Mouse (Mus musculus): Measurements from ENCODE around the gene Hoxd8.

The Hoxd8 gene

DNA sequence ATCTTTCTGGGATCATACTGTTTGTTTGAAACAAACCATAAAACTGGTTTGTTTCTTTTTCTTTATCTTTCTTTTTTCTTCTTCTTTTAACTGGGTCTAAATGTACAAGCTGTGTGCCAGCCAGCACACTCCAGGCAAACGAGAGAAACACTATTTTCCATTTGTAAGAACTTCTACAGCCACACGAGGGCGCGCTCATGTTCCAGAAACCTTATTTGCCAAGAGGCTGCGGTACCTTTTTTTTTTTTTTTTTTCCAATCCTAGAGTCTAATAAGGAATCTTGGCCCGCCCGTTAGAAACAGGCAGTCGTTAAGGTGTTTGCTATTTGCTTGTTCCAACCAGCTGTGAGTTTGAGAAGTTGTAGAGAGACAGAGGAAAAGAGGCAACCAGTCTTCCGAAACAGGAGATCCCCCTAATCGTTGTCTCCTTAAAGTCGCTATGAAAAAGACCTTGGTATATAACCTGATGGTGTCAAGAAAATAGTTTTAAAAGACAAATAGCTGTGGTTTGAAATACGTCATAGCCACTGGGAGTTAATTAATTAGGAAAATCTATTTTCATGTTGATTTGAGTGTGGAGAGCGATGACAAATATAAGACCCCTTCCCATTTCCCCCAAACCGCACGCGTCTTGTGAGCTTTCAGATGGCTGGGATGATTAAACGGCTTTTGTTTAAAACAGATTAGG, 18.0 kb upstream of the Hoxd8 start:
- DNase-seq (ENCODE audit: low spot score in 2 of 2), result peak; percentile 61 to 62

GRCm38 (mm10) chr2:74686988-74687697, 17.3 kb upstream of the Hoxd8 start:
- DNase-seq (ENCODE audit: low spot score in 2 of 2), result no peak

DNA sequence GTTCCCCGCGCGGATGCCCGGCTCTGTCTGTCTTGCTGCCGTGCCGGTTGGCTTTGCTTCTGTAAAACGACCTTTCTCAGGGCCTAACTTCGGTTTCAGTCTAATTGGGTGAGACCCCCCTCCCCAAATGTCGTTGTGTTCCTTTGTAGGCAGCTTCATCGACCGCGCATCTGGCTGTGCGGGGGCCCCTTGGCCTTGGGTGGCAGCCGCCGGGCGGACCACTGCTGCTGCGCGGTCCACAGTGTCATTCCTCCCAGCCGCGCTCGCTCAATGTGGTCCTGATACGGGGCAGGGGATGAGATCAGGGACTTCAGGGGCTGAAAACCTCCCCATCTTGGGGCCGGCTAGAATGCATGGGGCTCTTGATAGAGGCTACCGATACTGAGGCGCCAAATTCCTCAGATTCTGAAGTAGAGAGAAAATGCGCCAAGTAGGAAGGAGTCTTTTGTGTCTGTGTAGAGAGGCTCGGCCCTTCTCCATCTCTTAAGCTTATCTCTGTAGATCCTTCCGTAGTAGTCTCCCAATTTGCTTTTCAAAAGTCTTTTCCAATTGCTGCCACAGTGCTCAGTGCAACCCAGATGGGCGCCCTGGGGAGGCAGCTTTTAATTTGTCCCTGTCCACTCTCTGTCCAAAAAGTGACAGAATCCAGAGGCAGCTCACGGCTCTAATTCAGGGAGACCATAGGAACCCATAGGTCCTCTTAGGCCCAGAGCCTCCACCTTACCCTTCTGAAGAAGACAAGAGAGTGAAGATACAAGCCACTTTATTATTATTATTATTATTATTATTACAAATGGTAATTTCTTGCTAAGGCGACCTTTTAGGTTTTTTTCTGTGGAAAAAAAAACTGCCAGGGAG, 16.5 kb upstream of the Hoxd8 start:
- DNase-seq (ENCODE audit: low spot score in 2 of 2), result no peak

- DNase-seq (ENCODE audit: low spot score in 2 of 2), result no peak
These were observed 15.4 kb upstream of the Hoxd8 start for GRCm38 (mm10) chr2:74688795-74689573.

GRCm38 (mm10) chr2:74689574-74690337, 14.7 kb upstream of the Hoxd8 start:
- no peak for DNase-seq (ENCODE audit: low spot score in 2 of 2)

DNA sequence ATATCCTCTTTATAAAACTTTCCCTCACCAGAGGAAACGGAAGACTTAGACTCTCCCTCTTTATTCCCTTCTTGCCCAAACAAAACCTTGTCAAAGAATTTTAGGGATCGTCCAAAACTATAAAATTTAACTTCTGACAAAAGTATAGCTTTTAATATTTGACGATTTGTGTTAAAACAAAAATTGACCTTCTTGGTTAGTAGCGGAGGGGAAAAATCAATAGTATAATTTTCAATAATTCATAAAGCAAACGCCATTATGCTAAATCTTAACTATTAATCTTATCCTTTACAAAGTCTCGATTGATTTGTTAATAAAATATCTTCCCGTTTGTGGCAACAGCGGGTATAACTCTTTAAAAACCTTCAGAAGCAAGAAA, 14.1 kb upstream of the Hoxd8 start:
- DNase-seq (ENCODE audit: low spot score in 2 of 2), result no peak

- no peak for DNase-seq (ENCODE audit: low spot score in 2 of 2)
These were observed 13.1 kb upstream of the Hoxd8 start, which contains the start of gene Hoxd10 for GRCm38 (mm10) chr2:74691022-74691951. TSS of gene Hoxd10 (plus strand) at chr2:74691924.

GRCm38 (mm10) chr2:74691995-74692807, 12.2 kb upstream of the Hoxd8 start:
- DNase-seq (ENCODE audit: low spot score in 2 of 2), result no peak

DNA sequence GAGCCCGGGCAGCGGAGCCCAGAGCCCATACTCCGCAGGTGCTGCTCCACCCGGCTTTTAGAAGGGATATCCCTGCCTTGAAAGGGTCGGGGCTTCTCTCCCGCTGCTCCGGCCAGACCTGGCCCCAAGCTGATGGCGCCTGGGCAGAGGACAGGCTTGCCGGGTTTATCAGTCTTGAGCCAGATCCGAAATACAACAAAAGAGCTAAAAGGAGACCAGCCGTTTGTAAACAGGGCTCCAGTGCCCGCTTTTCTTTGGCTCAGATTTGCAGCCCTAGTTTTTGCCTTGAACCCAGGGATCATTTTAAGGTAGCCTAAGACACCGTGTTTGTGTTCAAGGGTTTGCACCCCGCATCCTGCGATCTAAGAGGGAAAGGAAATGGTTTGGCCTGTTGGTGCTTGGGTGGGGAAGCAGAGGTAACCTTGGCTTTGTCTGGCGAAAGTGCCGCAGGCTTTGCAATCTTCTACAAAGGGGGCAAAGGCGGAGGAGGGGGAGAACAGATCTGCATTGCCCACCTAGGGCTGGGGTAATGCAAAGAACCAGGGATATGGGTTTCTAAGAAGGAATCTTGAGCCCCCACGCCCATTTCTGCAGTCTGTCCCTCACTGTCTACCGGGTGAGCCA, 11.5 kb upstream of the Hoxd8 start:
- DNase-seq (ENCODE audit: low spot score in 2 of 2), result no peak

DNA sequence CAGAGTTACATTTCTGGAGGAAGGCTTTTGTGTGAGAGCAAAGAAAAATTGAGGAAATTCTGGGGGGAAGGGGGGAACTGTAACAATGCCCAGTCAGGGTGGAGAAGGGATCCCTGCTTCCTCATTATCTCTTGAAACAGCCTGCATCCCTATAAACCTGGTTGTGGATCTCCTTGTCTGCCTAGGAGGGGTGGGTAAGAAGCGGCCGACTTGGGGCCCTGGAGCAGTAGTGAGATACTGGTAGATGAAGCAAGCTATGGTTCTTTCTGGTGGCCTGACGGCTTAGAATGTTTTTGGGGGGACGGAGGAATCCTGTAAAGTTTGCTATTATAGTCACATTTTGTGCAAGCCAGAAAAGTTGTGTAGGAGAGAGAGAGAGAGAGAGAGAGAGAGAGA, 11.0 kb upstream of the Hoxd8 start:
- no peak for DNase-seq (ENCODE audit: low spot score in 2 of 2)

DNA sequence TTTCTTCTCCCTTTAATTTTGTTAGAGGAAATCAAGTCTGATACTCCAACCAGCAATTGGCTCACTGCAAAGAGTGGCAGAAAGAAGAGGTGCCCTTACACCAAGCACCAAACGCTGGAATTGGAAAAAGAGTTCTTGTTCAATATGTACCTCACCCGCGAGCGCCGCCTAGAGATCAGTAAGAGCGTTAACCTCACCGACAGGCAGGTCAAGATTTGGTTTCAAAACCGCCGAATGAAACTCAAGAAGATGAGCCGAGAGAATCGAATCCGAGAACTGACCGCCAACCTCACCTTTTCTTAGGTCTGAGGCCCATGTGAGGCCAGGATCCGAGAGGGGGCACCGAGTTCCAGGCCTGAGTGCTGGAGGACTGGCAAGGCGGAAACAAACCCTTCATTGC, 10.3 kb upstream of the Hoxd8 start:
- no peak for DNase-seq (ENCODE audit: low spot score in 2 of 2)

DNA sequence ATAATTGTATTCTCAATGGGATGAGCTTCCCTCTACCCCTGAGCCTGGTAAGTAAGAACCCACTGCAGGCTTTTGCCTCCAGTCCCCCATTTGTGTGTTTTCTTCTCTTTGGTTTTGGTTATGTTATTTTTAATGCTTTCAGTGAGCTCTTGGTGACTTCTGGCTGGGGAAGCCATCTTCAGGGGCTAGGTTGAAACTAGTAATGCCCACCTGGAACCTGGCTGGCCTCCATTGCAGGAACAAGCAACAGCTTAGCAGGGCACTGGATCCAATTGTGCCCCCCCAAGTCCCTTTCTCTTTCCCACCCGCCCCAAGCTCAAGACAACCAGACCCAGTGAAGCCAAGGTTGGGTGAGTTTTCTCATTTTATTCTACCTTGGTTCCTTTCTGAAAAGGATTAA, 9.0 kb upstream of the Hoxd8 start:
- DNase-seq (ENCODE audit: low spot score in 2 of 2), result no peak

GRCm38 (mm10) chr2:74695813-74696430, 8.5 kb upstream of the Hoxd8 start:
- DNase-seq (ENCODE audit: low spot score in 2 of 2), result no peak

GRCm38 (mm10) chr2:74696442-74697335, 7.7 kb upstream of the Hoxd8 start:
- no peak for DNase-seq (ENCODE audit: low spot score in 2 of 2)

DNA sequence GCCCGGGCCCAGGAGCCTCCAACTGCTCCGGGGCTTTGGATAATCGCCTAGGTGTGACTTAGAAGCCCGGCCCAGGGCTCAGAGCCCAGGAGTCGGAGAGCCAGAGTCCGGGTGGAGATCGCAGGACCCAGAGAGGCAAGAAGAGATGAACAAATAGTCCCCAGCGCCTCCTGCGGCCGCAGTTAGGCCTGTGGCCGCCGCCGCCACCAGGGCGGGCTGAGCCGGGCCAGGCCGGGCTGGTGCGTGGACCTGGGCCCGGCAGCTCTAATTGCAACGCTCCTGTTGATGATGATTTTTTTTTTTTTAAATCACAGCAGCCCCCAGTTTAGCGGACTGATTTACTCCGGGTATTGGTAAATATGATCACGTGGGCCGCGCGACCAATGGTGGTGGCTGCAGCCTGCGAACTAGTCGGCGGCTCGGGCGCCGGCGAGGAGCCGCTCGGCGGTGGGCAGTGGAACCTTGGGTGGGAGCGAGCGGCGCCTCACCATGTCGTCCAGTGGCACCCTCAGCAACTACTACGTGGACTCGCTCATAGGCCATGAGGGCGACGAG, 6.8 kb upstream of the Hoxd8 start, which contains the start of gene Hoxd9:
Hoxd9 (plus strand) TSS at position 161 of the 555 bp plus-strand sequence.
- DNase-seq (ENCODE audit: low spot score in 2 of 2), result no peak

DNA sequence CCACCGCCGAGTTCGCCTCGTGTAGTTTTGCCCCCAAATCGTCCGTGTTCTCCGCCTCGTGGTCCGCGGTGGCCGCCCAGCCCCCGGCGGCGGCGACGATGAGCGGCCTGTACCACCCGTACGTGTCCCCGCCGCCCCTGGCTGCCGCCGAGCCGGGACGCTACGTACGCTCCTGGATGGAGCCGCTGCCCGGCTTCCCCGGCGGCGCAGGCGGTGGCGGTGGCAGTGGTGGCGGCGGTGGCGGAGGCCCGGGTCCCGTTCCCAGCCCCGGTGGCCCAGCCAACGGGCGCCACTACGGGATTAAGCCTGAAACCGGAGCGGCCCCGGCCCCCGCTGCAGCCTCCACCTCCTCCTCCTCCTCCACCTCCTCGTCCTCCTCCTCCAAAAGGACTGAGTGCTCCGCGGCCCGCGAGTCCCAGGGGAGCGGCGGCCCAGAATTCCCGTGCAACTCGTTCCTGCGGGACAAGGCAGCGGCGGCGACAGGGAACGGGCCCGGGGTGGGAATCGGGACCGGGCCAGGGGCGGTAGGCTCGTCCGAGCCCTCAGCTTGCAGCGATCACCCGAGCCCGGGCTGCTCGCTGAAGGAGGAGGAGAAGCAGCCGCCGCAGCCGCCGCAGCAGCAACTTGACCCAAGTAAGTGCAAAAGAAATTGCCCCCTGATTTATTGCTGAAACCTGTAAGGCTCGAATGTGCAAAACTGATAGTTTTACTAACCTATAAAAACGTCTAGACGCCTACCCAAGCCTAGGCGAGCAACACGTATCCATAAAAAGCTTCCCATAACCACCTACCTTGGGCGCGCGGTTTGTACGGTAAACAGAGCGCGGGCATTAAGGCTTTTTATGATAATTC, 6.0 kb upstream of the Hoxd8 start:
- DNase-seq (ENCODE audit: low spot score in 2 of 2), result no peak
